Mouse (Mus musculus): Measurements from ENCODE around the gene Shisa5.

- no peak for TF ChIP-seq POLR2A (IDR thresholded peaks at IDR 0.05; ENCODE audit: borderline replicate concordance, low read depth, low read length)
- no peak for TF ChIP-seq CTCF (IDR thresholded peaks at IDR 0.05; ENCODE audit: low read depth, low read length)
These were observed 46.3 kb upstream of the Shisa5 start for GRCm38 (mm10) chr9:108992085-108992469.

Data from bone marrow macrophage, adult 2 months (primary cell).